Mouse (Mus musculus) ovary, adult 18-20 months (tissue): Measurements from ENCODE around the gene Otub1.

ENCODE experiments used
- DNase-seq: peaks from one replicate; pipeline ENCODE4 v3.0.0; 2022; ENCODE audit warnings: low spot score, mixed read lengths

Gene Otub1

GRCm38 (mm10) chr19:7209907-7210646 lies 4.0 kb upstream of the Otub1 start:
- DNase-seq: no peak

DNA sequence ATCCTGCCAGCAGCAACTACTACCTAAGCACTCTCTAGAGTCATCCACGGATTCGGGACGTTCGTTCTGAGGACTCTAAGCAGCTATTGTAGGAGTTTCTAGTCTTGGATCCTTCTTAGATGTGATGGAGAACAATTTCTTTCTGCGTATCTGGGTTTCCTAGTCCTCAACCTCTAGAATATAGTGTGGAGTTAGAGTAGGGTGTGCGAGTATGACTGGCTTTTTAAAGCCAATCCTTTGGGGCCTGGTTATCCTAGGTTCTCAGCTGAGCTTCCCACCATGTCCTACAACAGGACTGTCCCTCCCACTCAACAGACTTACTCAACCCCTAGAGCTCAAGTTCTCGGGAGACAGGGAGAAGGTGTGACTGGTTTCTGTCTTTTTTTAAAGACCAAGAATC lies 790 bp downstream of the Otub1 start:
- no peak for DNase-seq

GRCm38 (mm10) chr19:7204898-7205297 lies 1.2 kb downstream of the Otub1 start:
- DNase-seq: no peak

- no peak for DNase-seq
These were observed 5.7 kb downstream of the Otub1 start for GRCm38 (mm10) chr19:7200427-7200826.

DNA sequence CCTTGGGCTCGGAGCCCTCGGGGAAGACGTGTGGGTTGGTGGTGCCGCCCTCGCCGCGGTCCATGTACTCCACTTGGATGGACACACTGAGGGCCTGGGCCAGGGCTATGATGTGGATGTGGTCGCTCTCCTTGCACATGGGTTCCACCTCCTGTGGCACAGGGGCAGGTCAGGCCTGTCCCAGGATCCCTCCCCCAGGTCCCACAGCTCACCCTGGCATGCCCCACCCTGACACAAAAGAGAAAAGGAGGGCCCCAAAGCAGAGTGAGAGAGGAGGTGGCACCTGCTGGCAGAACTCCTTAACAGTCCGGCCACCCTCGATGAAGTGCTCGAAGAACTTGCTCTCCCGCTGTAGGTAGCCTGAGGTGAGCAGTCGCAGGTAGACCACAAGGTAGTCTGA lies 7.0 kb downstream of the Otub1 start:
- no peak for DNase-seq

DNA sequence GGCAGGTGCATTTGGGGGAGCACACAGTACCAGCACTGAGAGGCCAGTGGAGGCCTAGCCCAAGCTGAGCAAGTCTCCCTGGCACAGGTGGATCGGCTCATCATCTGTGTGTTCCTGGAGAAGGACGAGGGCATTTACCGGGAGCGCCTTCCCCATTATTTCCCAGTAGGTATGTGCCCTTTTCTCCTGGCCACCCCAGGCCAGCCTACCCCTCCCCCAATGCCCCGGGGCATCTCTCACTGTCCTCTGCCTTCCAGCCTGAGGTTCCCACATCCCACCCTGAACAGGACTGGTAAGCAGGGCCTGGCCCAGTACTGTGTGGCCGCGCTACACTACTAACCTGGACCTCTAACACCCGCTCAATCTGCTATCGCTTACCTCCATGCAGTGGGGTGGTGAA lies 8.7 kb downstream of the Otub1 start:
- no peak for DNase-seq

- no peak for DNase-seq
These were observed 9.3 kb downstream of the Otub1 start for GRCm38 (mm10) chr19:7196741-7197270.

- no peak for DNase-seq
These were observed 10.0 kb downstream of the Otub1 start for GRCm38 (mm10) chr19:7195900-7196728.

- DNase-seq: no peak
These were observed 13.6 kb downstream of the Otub1 start for GRCm38 (mm10) chr19:7192561-7192967.

- no peak for DNase-seq
These were observed 14.5 kb downstream of the Otub1 start for GRCm38 (mm10) chr19:7191639-7192038.

DNA sequence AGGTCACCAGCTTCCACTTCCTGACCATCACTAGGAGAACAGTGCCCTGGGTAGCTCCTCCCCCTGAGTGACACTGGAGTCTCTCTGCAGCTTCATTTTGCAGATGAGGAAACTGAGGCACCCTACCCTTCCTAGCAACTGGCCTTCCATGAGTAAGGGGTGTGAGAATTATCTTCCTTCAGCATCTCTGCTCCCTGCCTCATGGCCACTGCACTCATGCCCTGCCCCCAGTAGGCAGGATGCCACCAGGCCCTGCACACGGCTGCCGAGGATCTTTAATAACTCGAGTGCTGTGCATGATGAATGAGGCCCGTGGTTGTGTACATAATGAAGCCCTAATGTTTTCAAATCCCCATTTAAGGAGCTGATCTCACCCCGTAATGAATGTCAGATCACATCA lies 15.1 kb downstream of the Otub1 start:
- DNase-seq: no peak

GRCm38 (mm10) chr19:7189026-7189425 lies 17.1 kb downstream of the Otub1 start:
- no peak for DNase-seq

DNA sequence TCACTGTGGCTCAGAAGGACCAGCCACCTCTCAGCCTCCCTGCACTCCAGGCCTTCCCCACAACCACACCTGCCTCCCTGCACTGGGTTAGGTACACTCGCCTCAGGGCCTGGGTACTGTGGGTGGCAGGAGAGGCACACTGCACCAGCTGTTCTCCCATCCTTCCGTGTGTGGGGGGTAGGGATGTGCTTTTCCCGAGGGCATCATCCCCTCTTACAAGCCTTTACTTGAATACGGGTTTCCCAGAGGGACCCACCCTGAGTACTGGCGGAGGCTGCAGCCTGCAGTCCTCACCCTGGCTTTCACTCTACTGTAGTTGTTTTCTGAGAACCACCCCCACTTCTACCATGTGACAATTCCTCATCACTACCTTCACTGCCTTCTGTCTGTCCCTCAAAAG lies 19.0 kb downstream of the Otub1 start:
- DNase-seq: no peak

- no peak for DNase-seq
These were observed 20.3 kb downstream of the Otub1 start for GRCm38 (mm10) chr19:7185715-7186291.

- DNase-seq: no peak
These were observed 21.1 kb downstream of the Otub1 start for GRCm38 (mm10) chr19:7185059-7185458.

- DNase-seq: no peak
These were observed 22.7 kb downstream of the Otub1 start for GRCm38 (mm10) chr19:7183419-7183818.

DNA sequence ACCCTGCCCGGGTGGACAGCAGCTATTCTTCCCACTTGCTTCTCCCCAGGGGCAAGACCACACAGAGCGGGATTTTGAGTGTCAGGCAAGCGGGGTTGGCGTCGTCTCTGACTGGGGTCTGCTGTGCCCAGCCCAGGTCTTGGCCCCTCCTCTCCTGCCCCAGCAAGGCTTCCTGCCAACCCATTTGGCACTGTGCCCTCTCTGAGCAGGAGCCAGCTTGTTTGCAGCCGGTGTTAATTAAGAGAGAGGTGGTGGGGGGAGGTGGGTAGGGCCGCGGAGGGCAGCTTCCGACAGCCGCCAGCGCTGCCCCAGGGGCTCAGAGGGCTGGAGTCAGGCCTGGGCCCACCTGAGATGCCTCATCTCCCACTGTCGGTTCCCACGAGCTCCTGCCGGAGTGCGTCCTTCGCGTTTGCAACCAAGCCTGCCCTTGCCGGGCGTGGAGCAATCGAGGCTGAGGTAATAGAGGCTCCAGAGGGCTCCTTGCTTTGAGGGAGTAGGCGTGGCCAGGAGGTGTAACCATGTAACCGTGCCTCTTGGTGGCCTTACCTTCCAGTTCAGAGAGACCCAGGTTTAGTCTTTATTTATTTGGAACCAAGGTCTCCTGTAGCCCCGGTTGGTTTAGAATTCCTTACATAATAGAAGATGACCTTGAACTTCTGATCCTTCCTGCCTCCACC lies 23.7 kb downstream of the Otub1 start:
- DNase-seq: peak; percentile 60

- DNase-seq: no peak
These were observed 24.6 kb downstream of the Otub1 start for GRCm38 (mm10) chr19:7181496-7181895.

DNA sequence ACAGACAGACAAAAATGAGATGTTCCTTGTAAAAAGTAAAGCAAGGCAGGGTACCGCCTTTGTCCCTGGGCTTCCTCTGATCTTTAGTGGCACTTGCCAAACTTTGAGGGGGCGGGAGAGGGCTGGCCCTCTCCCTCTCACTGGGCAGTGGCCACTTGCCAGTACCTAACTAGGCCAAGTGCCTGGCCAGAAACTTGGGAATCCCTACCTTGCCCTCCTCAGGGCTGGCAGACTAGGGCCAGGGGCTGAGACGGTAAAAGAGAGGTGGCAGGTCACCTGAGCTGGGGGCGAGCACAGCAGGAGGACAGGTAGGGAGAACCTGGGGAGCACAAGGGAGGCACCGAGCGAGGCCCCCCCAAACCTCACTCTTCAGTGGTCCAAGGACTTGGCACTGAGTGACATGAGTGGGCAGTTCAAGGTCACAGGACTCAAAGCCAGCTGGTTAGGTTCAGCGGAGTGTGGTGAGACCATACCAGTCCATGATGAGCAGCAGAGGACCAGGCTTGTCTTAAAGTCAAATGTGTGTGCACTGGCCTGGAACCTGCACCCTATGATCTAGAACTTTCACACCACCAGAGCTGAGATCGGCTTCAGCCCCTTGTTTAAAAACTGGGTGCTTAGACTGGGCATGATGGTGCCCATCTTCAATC lies 25.2 kb downstream of the Otub1 start:
- DNase-seq: no peak

- DNase-seq: no peak
These were observed 27.2 kb downstream of the Otub1 start for GRCm38 (mm10) chr19:7178841-7179452.

- DNase-seq: no peak
These were observed 28.2 kb downstream of the Otub1 start for GRCm38 (mm10) chr19:7177804-7178511.
